Mouse (Mus musculus): ENCODE results near the gene Gimap8. TPM values are rescaled to one million over a fixed set of nuclear protein-coding genes. Genes with fewer than 3 reads are reported as not detected.
"Not testable (repeated sequence)": the region's sequence is repeated elsewhere in the genome, so short reads cannot be mapped to it uniquely, and the experiment has no call there.

Gimap8 gene
- total RNA-seq (2021), result 10 to 100 TPM; 11.7 to 14.8 TPM
- long read RNA-seq, experiment 1, partial matches to known transcripts, result 3 of 9 reads
- long read RNA-seq, experiment 1, other reads (novel, unspliced or antisense), result 0 of 9 reads
- long read RNA-seq, experiment 2, partial matches to known transcripts, result 0 of 6 reads
- long read RNA-seq, experiment 2, other reads (novel, unspliced or antisense), result 0 of 6 reads

GRCm38 (mm10) chr6:48646995-48647394 is at the start of gene Gimap8:
Gene Gimap8 (plus strand): TSS chr6:48647234.
- peak; percentile 51 for DNase-seq

GRCm38 (mm10) chr6:48600594-48600993 is 46.4 kb upstream of the Gimap8 start:
- no peak for DNase-seq

- DNase-seq, result peak; percentile 98
Measured at GRCm38 (mm10) chr6:48601271-48602079, 45.6 kb upstream of the Gimap8 start, which contains the start of gene Zfp775. Gene Zfp775 (plus strand): TSS chr6:48602063.

GRCm38 (mm10) chr6:48602080-48602741 is 44.8 kb upstream of the Gimap8 start:
- peak; percentile 51 for DNase-seq

DNA sequence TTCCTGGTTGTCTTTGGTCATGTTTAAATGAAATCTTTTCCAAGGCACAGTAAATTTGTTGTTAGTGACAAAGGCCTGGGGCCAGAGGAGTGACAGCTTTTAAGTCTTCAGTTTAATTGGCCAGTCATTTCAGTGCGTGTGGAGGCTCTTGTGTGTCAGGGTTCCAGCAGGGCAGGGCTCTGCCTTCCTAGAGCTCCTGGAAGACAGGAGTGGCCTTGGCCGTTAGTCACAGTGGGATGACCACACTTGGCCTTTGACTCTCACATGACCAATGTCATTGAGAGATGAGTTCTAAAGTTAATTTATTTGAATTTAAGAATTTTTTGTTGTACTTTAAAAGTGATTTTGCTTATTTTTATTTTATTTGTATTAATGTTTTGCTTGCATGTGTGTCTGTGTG is 38.9 kb upstream of the Gimap8 start:
- peak; percentile 58 for DNase-seq

DNA sequence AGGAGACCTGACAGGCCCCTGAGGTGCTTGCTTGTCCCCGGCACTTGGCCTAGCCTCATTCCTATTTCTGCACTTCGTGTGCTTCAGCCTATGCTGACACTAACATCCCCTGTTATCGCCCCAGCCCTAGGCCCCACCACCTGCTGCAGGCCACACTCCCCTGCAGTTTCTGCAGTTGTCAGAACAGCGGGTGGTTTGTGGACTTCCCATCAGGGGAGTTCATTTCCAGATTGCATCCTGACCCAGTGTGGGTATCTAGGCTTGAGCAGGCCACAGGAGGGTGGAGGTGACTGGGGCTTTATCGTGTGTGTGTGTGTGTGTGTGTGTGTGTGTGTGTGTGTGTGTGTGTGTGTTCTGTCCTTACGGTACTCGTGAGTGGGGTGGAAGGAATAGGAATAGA is 37.5 kb upstream of the Gimap8 start:
- no peak for DNase-seq

- no peak for DNase-seq
Measured at GRCm38 (mm10) chr6:48610657-48611056, 36.4 kb upstream of the Gimap8 start.

DNA sequence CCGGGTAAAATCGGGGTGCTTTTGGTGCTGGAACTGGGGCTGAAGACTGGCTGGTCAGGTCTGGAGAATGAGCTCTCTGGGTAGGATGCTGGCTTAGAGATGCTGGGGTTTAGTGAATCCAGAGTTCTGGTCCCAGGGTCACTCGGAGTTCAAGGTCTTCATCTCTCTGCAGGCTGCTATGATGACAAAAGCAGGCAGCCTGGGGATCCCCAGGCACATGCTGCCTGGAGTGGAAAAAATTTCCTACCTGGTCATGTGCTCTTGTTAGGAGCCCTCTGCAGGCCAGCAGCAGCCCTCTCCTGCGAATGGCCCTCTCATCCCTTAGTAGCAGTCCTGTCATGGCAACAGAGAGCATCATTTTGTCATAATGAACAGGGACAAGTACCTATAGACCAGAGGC is 33.6 kb upstream of the Gimap8 start:
- no peak for DNase-seq

DNA sequence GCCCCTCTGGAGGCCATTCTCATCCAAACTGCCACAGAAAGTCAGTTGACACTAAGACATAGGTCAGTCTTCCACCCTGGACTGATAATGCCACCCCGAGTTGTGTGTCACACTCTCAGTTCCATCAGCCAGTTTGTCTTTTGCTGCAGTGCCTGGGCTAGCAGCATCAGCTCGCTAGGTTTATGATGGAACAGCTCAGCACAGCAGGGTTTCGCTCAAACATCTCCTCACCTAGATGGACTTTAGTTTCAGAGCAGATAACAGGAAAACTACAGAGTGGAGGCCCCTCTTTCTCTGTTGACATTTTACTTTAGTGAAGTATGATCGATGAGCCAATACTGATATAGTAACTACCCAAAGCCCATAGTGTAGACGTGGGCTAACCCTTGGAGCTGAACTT is 32.3 kb upstream of the Gimap8 start:
- DNase-seq, result no peak

DNA sequence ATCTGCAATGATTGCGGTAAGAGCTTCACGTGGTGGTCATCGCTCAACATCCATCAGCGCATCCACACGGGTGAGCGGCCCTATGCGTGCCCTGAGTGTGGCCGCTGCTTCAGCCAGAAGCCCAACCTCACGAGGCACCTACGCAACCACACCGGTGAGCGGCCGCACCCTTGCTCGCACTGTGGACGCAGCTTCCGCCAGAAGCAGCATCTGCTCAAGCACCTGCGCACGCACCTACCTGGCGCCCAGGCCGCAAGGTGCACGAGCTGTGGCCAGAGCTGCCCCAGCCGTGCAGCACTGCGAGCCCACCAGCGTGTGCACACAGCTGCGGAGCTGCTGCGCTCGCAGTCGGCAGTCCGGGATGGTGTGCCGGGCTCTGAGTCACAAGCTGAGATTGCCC is 27.0 kb upstream of the Gimap8 start:
- no peak for DNase-seq

DNA sequence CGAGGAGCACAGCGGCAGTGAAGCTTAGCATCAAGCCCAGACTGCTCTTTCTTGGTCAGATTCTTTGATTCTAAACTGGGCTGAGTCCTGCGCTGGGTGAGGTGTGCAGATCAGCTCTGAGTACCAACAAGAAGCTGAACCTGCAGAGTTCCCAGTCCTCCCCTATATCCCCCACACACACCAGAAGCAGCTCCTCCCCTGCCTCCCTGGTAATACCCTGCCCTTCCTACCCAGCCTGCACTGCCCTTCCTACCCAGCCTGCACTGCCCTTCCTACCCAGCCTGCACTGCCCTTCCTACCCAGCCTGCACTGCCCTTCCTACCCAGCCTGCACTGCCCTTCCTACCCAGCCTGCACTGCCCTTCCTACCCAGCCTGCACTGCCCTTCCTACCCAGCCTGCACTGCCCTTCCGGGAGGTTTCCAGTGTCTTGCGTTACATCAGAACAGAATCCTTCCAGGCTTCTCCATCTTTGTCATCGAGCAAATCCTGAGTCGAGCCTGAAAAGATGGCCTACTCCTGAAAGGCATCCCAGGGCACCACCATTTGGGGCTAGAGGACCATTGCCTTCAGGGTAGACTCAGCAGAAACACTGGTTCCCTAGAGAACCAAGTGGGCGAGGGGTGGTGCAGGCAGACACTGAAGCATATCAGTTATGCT is 24.7 kb upstream of the Gimap8 start:
- DNase-seq, result not testable (repeated sequence)

DNA sequence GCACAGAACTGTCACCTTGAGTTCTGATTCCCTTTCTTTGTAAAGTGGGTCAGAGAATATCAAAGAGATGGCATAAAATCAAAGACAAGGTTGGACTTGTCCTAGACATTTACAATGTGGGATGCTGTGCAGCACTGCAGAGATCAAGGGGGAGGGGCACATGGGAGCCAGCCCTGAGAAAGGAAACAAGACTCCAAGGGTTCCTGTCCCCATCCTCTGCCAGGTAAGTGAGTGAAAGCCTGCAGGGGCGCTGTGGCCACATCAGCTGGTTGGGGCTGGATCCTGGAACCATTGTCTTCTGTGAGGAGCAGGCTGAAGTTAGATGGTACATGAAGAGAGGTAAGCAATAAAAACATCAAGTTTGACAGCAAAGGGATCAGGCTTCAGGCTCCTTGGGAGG is 23.6 kb upstream of the Gimap8 start:
- peak; percentile 54 for DNase-seq

GRCm38 (mm10) chr6:48626464-48626863 is 20.6 kb upstream of the Gimap8 start, which contains the start of gene AI854703:
Gene AI854703 (plus strand): TSS chr6:48626764.
- DNase-seq, result no peak

GRCm38 (mm10) chr6:48626984-48627383 is 20.1 kb upstream of the Gimap8 start:
- peak; percentile 73 for DNase-seq

DNA sequence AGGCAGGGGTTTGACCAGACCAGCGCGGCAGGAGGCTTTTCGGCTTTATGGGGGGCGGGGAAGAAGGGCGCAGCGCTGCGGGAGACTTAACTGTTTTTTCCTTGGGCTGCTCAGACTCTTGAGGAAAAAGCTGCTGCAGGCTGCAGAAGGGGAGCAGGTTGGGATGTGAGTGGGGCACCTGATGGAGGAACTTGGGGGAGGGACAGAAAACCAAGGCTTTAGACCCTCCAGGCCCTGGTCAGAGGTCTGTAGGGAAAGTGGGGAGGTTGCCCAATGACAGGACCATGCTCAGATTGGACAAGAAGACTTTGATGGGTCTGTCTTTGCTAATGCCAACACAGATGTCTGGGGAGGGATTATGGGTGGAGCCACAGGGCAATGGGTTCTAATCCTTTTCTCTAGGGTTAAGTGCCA is 19.5 kb upstream of the Gimap8 start:
- DNase-seq, result no peak

GRCm38 (mm10) chr6:48628377-48628776 is 18.7 kb upstream of the Gimap8 start:
- no peak for DNase-seq

GRCm38 (mm10) chr6:48628808-48629660 is 18.0 kb upstream of the Gimap8 start:
- peak; percentile 38 for DNase-seq

DNA sequence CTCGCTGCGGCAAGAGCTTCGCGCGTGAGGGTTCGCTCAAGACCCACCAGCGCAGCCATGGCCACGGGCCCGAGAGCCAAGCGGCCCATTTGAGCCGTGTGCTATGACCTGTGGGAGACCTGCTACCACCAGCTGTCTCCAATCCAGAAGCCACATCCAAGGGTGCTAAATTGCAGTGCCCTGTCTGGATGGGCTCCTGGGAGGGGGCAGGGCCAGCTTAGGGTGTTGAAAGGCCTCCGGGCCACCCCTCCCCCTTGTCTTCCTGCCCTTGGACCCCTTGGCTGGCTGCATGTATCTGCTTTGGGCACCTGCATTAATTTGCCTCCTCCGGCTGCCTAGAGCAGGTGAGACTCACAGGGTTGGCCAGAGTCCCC is 17.4 kb upstream of the Gimap8 start:
- no peak for DNase-seq

- no peak for DNase-seq
Measured at GRCm38 (mm10) chr6:48630831-48631230, 16.2 kb upstream of the Gimap8 start.

DNA sequence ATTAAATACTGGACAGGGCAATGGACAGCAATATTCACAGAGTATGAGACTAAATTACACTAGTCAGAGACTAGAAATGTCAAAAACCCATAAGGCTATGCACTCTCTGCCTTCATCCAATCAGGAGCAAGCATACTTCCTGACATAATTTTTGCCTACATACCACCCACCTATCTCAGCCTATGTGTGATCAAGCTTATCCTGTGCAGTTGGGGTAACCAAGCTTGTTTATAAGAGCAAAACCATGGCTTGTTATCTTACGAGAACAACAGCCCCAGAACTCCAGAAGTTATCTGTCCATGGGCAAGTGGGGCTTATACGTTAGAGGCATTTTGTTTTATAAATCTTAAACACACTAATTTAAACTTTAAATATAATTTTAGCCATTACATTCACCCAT is 11.9 kb upstream of the Gimap8 start:
- DNase-seq, result no peak

DNA sequence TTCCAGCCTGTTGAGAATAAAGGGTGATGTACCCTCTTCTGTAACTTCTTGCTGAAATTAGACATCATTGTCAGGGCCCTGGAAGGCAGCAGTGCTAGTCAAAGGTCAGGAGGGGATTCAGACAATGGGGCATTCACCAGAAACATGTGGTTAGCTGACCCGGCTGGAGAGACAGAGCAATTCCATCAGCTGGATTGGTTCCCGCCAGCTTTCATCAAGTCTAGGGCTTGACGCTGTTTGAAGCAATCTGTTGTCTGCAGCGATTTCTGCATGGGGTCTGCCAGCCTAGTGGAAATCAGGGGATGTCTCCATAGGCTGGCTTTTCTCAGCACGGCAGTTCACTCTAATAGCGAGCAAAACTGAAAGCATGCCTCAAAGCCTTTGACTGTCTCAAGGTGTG is 10.5 kb upstream of the Gimap8 start:
- DNase-seq, result no peak

Measured in adrenal gland, postnatal 10 days (tissue).